Mouse (Mus musculus) gastrocnemius, postnatal 36 days (tissue): ENCODE data around the gene Svs2. TPM values are rescaled to one million over a fixed set of nuclear protein-coding genes. Genes with fewer than 3 reads are reported as not detected.
"Not testable (repeated sequence)": the region's sequence is repeated elsewhere in the genome, so short reads cannot be mapped to it uniquely, and the experiment has no call there.

Source experiments
- DNase-seq, 2 experiments: peaks; one replicate each; pipeline ENCODE4 v3.0.0; 2022
- intact Hi-C: fragments of 180-260 bp; cut with DNase I; formaldehyde crosslinking; loops from one replicate; pipeline ENCODE4 v1.15.1; 2025
- long read RNA-seq, 2 experiments: library from polyadenylated mRNA; stranded (forward); transcript quantifications; one replicate each; pipeline ENCODE4 v2.0.0; 2021
- total RNA-seq, 2 experiments: library from RNA; stranded (reverse); gene quantifications; 2 replicates each; pipeline ENCODE4 v1.2.3; 2021

The Svs2 gene
- total RNA-seq = not detected
- long read RNA-seq, experiment 1 = 0 reads
- long read RNA-seq, experiment 2 = 0 reads

- intact Hi-C loops = no loop called here
- no peak for DNase-seq
Measured at GRCm38 (mm10) chr2:164238366-164238765, at the start of gene Svs2. TSS of gene Svs2 (minus strand) at chr2:164238466.

GRCm38 (mm10) chr2:164278359-164278758 is 40.1 kb upstream of the Svs2 start, which contains the start of gene Svs4:
TSS of gene Svs4 (minus strand) at chr2:164278459.
- intact Hi-C loops = no loop called here
- no peak for DNase-seq

GRCm38 (mm10) chr2:164256540-164256939 is 18.3 kb upstream of the Svs2 start, which contains the start of gene Svs3b:
TSS of gene Svs3b (minus strand) at chr2:164256640.
- DNase-seq, intact Hi-C loops: not testable (repeated sequence)

GRCm38 (mm10) chr2:164232671-164233070 is 5.6 kb downstream of the Svs2 start:
- intact Hi-C loops = no loop called here
- no peak for DNase-seq

- intact Hi-C loops = no loop called here
- no peak for DNase-seq
Measured at GRCm38 (mm10) chr2:164228361-164229070, 9.8 kb downstream of the Svs2 start.

GRCm38 (mm10) chr2:164221522-164221921 is 16.7 kb downstream of the Svs2 start, which contains the start of gene Wfdc15b:
TSS of gene Wfdc15b (minus strand) at chr2:164221660.
- intact Hi-C loops = no loop called here
- no peak for DNase-seq

GRCm38 (mm10) chr2:164219295-164219694 is 19.0 kb downstream of the Svs2 start:
- intact Hi-C loops = no loop called here

GRCm38 (mm10) chr2:164212711-164213110 is 25.6 kb downstream of the Svs2 start:
- DNase-seq = no peak
- intact Hi-C loops = no loop called here

More at GRCm38 (mm10) chr2:164219295-164219694, 19.0 kb downstream of the Svs2 start:
- DNase-seq = no peak

- DNase-seq = no peak
- intact Hi-C loops = no loop called here
Measured at GRCm38 (mm10) chr2:164210892-164211291, 27.4 kb downstream of the Svs2 start.

GRCm38 (mm10) chr2:164206676-164207075 is 31.6 kb downstream of the Svs2 start:
- DNase-seq = no peak
- intact Hi-C loops = no loop called here

- intact Hi-C loops, DNase-seq: not testable (repeated sequence)
Measured at GRCm38 (mm10) chr2:164206011-164206410, 32.3 kb downstream of the Svs2 start.

GRCm38 (mm10) chr2:164199626-164200327 is 38.5 kb downstream of the Svs2 start, which contains the start of gene Wfdc15a:
TSS of gene Wfdc15a (minus strand) at chr2:164200130.
- intact Hi-C loops = no loop called here
- DNase-seq = no peak

GRCm38 (mm10) chr2:164196700-164196990 is 41.6 kb downstream of the Svs2 start:
- DNase-seq = no peak
- intact Hi-C loops = no loop called here

- DNase-seq = no peak
- intact Hi-C loops = no loop called here
Measured at GRCm38 (mm10) chr2:164195971-164196699, 42.1 kb downstream of the Svs2 start.

- intact Hi-C loops = no loop called here
- no peak for DNase-seq
Measured at GRCm38 (mm10) chr2:164194959-164195630, 43.2 kb downstream of the Svs2 start.

GRCm38 (mm10) chr2:164192279-164192678 is 46.0 kb downstream of the Svs2 start:
- intact Hi-C loops = no loop called here
- no peak for DNase-seq

GRCm38 (mm10) chr2:164190576-164190975 is 47.7 kb downstream of the Svs2 start, which contains the start of gene Wfdc12:
TSS of gene Wfdc12 (minus strand) at chr2:164190608.
- DNase-seq = no peak
- intact Hi-C loops = no loop called here

- intact Hi-C loops = loop anchor here (2.0 kb wide), 1 partner anchor 54 kb away; no protein-coding TSS in a partner anchor
- no peak for DNase-seq
Measured at GRCm38 (mm10) chr2:164188722-164189121, 49.5 kb downstream of the Svs2 start.
